Mouse (Mus musculus) Patski (cell line): Measurements from ENCODE around the gene Klc2. TPM values are rescaled to one million over a fixed set of nuclear protein-coding genes. Genes with fewer than 3 reads are reported as not detected.
"Not testable (repeated sequence)": the region's sequence is repeated elsewhere in the genome, so short reads cannot be mapped to it uniquely, and the experiment has no call there.

Source experiments
- ATAC-seq: fragments of 100-300 bp; one replicate; pipeline ENCODE4 v1.8.0; 2021
- CTCF ChIA-PET: fragments of 350-600 bp; sonication (Branson Sonifier 250); formaldehyde crosslinking; loops from one replicate; lab custom pipeline; 2022; ENCODE audit warnings: inconsistent platforms; lab: Charles Lee
- POLR2A ChIA-PET: fragments of 350-600 bp; sonication (Branson Sonifier 250); formaldehyde crosslinking; loops from one replicate; lab custom pipeline; 2022; ENCODE audit warnings: antibody characterized with exemption, inconsistent platforms; lab: Charles Lee
- DNase-seq: peaks from one replicate; pipeline ENCODE4 v3.0.0-alpha.2; 2011; ENCODE audit warnings: low read depth, low spot score
- H3K27me3 ChIP-seq: fragments of 371-371 bp; one replicate; pipeline ENCODE4 v1.5.1; 2021
- CTCF ChIP-seq: fragments of 100-300 bp; IDR thresholded peaks from one replicate; pipeline ENCODE4 v1.5.1; 2021
- in situ Hi-C: fragments of 300-500 bp; cut with MboI; formaldehyde crosslinking; loops from 3 replicates; pipeline ENCODE4 v1.11.1; 2018; ENCODE audit warnings: low pct_unique_long_range_greater_than_20kb, mixed read lengths
- polyA plus RNA-seq: library from polyadenylated mRNA; unstranded; gene quantifications from one replicate; pipeline ENCODE4 v1.2.3, GENCODE M21; 2021

Gene Klc2
- 84.0 TPM for polyA plus RNA-seq

DNA sequence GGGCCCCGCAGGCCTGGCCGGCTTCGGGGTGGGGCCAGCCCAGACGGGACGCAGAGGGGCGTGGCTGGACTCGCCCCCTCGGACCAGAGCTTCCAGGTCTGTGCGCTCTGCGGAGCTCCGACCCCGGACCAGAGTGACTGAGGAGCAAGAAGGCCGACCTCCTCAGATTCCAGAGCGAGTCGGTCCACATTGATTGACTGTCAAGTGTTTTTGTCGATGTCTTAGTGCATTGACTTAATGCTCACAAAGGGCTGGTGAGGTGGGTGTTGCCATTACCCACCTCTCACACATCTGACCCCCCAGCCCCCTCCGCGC, at the start of gene Klc2:
Gene Klc2, minus strand, starts transcription at position 177 of the 315 bp plus-strand sequence.
- in situ Hi-C loops = no loop called here
- DNase-seq (no peak), ATAC-seq (peak; percentile 85)
- ChIA-PET POLR2A (interaction anchor here (0.8 to 0.9 kb wide), 2 partner anchors 10 to 12 kb away, joined by 3 read pairs; partner anchors contain the start of gene Rab1b), CTCF (interaction anchor here (1.3 to 1.6 kb wide), 3 partner anchors 11 to 33 kb away, joined by 3 to 5 read pairs (median 5); no protein-coding TSS in a partner anchor)
- TF ChIP-seq CTCF = no peak
- H3K27me3 ChIP-seq = no peaks in the 10 kb centered on the region

DNA sequence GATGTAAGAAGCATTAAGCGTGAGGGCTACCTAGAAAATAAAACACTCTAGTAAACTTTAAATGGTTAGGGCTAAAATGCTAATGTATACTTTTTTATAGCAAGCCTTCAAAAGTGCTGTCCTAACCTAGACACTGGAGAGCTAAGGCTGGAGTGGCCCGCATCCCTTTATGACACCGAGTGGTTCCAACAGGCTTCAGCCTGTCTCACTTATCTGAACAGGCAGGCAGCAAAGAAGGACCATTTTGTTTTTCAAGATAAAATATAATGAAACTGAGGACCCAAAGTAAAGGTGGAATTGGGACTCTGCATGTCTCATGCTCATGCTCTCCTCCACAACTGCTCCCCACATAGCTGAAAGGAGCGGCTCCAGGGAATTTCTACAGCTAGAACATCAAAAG, 49.1 kb upstream of the Klc2 start:
- no peaks in the 10 kb centered on the region for H3K27me3 ChIP-seq
- no peak for DNase-seq
- TF ChIP-seq CTCF = no peak
- POLR2A ChIA-PET = no interaction called here
- no peak for ATAC-seq
- CTCF ChIA-PET = interaction anchor here (0.6 to 4.9 kb wide), 4 partner anchors 16 to 27 kb away, joined by 3 to 18 read pairs (median 6); no protein-coding TSS in a partner anchor
- in situ Hi-C loops = no loop called here

DNA sequence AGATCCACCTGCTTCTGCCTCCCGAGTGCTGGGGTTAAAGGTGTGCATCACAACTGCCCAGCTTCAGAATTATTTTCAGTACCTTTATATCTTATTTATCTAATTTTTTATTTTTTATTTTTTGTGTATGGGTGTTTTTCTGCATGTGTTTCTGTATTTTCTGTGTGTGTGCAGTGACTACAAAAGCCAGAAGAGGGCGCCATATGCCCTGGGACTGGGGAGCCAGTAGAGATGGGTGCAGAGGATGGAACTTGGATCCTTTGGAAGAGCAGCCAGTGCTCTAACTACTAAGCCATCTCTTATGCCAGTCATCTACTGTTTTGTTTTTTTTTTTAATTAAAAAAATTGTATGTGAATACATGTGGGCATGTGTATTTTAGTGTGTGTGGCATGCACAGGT, 46.0 kb upstream of the Klc2 start:
- DNase-seq = no peak

DNA sequence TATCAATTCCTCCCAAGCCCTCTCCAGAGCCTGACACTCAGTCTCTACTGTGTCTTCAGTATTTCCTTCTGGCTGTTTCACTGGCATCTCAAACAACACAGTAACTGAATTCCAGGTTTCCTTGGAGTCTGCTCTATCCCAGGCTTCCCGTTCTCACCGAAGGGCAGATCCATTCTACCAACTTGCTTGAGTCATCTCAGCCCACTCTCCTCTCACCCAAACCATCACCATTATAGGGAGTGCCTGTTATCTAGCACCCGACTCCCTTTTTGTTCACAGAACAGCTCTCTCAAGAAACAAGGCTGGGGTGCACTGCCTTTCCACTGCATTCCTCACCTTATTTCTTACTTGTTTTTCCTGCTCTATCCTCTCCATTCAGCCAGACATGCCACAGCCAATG, 43.6 kb upstream of the Klc2 start:
- no peaks in the 10 kb centered on the region for H3K27me3 ChIP-seq
- DNase-seq (no peak), ATAC-seq (no peak)
- POLR2A ChIA-PET = no interaction called here
- in situ Hi-C loops = no loop called here
- CTCF ChIA-PET = interaction anchor here (0.8 to 1.2 kb wide), 3 partner anchors 10 to 25 kb away, joined by 3 to 4 read pairs (median 3); no protein-coding TSS in a partner anchor
- TF ChIP-seq CTCF = no peak

More for the DNA sequence above, 46.0 kb upstream of the Klc2 start:
- CTCF ChIA-PET = interaction anchor here (1.5 to 4.9 kb wide), 5 partner anchors 9 to 20 kb away, joined by 4 to 18 read pairs (median 9); no protein-coding TSS in a partner anchor
- no peaks in the 10 kb centered on the region for H3K27me3 ChIP-seq
- no peak for ATAC-seq
- POLR2A ChIA-PET = interaction anchor here (1.5 kb wide), 1 partner anchor 27 kb away, joined by 3 read pairs; no protein-coding TSS in a partner anchor
- in situ Hi-C loops = no loop called here
- TF ChIP-seq CTCF = peak; percentile 82

DNA sequence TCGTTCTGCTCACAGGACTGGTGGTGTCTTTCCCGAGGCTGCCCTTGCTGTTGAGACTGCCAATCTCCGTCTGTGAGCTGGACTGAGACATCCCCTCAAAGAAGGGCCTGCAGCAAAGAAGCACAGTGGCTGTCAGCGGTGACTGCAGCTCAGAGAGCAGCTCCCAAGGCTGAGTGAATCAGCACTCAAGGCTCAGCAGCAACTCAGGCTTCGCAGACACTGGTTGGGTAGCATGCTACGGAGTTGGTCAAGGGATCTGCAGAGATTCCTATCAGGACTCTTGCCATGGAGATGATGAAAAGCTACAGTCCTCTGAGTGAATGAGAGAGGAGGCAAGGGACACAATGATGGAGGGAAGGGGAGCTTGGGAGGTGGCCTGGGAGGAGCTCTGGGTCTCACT, 33.9 kb upstream of the Klc2 start:
- ChIA-PET POLR2A (interaction anchor here (0.7 to 1.2 kb wide), 2 partner anchors 13 to 46 kb away, joined by 3 read pairs; no protein-coding TSS in a partner anchor), CTCF (interaction anchor here (0.9 to 3.5 kb wide), 12 partner anchors 10 to 124 kb away, joined by 3 to 28 read pairs (median 4); no protein-coding TSS in a partner anchor)
- in situ Hi-C loops = no loop called here
- no peaks in the 10 kb centered on the region for H3K27me3 ChIP-seq
- DNase-seq = no peak
- no peak for ATAC-seq
- TF ChIP-seq CTCF = no peak

DNA sequence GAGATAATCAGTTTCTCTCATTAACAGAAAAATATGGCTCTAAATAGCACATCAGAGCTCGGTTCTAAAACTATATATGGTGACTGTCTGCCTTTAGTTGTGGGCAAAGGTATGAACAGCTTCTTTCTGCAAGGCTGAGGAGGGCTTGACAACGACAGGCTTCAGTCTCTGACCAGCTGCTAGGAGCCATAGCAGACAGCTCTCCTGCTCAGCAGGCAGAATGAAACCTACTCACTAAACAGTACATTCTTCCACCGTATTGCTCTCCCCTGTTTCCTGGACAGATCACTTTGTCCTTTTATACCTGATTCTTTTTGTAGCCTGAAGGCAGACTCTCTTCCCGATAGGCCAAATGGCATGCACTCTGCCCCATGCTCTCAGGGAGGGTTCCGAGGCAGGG, 33.4 kb upstream of the Klc2 start:
- DNase-seq (no peak), ATAC-seq (no peak)
- no peaks in the 10 kb centered on the region for H3K27me3 ChIP-seq
- POLR2A ChIA-PET = interaction anchor here (0.7 to 1.2 kb wide), 2 partner anchors 13 to 46 kb away, joined by 3 read pairs; no protein-coding TSS in a partner anchor
- CTCF ChIA-PET = interaction anchor here (0.9 to 3.5 kb wide), 22 partner anchors 10 to 161 kb away, joined by 3 to 28 read pairs (median 4); partner anchors contain the start of gene Klc2
- in situ Hi-C loops = no loop called here
- no peak for TF ChIP-seq CTCF

DNA sequence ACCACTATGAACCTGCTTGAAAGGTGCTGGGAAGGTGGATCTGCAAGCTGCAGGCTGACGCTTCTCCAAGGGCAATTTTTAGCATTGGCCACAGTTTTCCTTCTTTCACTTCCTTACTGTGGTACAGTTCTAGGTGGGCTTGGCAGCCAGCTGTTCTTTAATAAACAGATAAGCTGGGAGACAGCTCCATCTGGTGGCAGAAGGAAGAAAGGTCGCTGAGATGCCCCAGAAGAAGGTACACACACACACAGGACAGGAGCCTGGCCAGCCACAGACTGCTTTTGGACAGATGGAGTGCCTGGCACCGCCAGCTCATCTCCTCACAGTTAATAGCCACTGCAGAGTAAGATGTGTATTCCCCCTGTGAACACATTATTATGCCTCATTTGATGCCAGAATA, 33.0 kb upstream of the Klc2 start:
- ATAC-seq = no peak
- DNase-seq = no peak
- TF ChIP-seq CTCF = peak; percentile 92
- no peaks in the 10 kb centered on the region for H3K27me3 ChIP-seq
- ChIA-PET CTCF (interaction anchor here (0.9 to 3.5 kb wide), 22 partner anchors 10 to 162 kb away, joined by 3 to 28 read pairs (median 4); partner anchors contain the start of gene Klc2), POLR2A (interaction anchor here (0.7 to 1.2 kb wide), 2 partner anchors 14 to 45 kb away, joined by 3 read pairs; no protein-coding TSS in a partner anchor)
- in situ Hi-C loops = no loop called here

DNA sequence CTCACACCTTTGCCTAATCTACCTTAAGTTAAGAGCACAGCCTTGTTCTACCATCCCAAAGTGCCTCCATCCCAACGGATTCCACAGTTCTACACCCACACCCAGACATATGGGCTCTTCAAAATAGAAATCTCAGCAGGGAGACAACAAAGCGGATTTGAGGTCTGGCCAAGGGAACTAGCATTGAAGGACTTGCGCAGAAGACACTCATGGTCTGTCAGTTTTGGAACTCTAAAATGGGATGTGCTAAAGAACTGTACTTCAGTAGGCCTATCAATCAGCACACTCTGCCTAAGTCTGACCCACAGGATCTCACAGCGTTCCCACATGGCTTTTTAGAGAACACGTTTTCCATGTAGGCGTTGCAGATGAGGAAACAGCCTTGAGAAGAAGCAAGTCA, 32.0 kb upstream of the Klc2 start:
- ATAC-seq (no peak), DNase-seq (no peak)
- TF ChIP-seq CTCF = no peak
- in situ Hi-C loops = no loop called here
- POLR2A ChIA-PET = interaction anchor here (0.5 kb wide), 1 partner anchor 635 kb away, joined by 3 read pairs; no protein-coding TSS in a partner anchor
- CTCF ChIA-PET = interaction anchor here (1.2 to 3.5 kb wide), 8 partner anchors 9 to 58 kb away, joined by 3 to 28 read pairs (median 8); no protein-coding TSS in a partner anchor
- H3K27me3 ChIP-seq = no peaks in the 10 kb centered on the region

DNA sequence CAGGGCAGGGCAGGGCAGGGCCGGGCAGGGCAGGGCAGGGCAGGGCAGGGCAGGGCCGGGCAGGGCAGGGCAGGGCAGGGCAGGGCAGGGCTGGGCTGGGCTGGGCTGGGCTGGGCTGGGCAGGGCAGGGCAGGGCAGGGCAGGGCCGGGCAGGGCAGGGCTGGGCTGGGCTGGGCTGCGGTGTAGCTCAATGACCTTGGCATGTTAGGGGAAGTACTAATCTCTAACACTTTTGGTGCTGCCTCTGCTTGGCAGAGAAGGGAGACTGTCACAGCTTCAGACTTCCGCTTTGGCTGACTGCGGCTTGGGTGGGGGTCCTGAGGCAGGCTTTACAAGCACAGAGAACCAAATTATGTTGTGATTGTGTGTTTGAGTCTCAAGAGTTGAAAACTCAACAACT, 30.7 kb upstream of the Klc2 start:
- H3K27me3 ChIP-seq, DNase-seq, in situ Hi-C loops, POLR2A ChIA-PET, ATAC-seq: not testable (repeated sequence)
- CTCF ChIA-PET = interaction anchor here (1.2 kb wide), 1 partner anchor 8 kb away, joined by 5 read pairs; no protein-coding TSS in a partner anchor

DNA sequence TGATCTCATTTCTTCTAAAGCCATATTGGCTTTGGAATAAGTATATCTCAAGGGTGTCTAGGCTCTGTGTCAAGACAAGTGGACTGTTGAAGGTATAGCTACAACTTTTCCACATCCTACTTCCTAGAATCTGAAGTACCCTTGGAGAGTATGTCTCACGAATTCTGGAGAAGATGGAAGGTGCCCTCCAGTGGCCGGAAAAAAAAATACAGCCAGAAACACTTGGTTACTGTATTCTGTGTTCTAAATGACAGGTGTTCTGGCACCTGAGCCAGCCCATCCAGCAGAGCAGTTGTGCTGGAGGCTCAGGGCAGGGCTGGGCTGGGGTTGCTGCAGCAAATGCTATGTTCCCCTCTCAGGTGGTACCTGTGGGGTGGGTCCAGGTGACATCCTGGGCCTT, 21.3 kb upstream of the Klc2 start:
- in situ Hi-C loops = loop anchor here (5.0 kb wide), 1 partner anchor 47 kb away; no protein-coding TSS in a partner anchor
- DNase-seq (no peak), ATAC-seq (no peak)
- ChIA-PET CTCF (interaction anchor here (0.8 to 4.8 kb wide), 9 partner anchors 10 to 50 kb away, joined by 3 to 28 read pairs (median 6); no protein-coding TSS in a partner anchor), POLR2A (no interaction called here)
- no peaks in the 10 kb centered on the region for H3K27me3 ChIP-seq
- TF ChIP-seq CTCF = no peak

DNA sequence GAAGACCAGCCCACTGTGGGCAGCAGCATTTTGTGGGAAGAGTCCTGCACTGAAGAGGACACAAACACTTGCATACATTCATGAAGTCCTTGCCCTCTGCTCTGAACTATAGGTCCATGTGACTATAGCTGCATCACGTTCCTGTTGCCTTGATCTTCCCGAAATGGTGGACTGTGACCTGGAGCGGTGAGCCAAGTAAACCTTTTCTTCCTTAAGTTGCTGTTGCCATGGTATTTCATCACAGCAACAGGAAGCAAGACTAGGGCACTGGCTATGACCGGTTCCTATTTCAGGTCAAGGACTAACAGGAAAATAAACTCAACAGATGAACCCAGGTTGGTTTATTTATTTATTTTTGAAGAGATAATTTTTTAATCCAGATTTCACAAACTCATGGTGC, 12.9 kb upstream of the Klc2 start:
- ChIA-PET CTCF (interaction anchor here (1.2 kb wide), 1 partner anchor 13 kb away, joined by 3 read pairs; no protein-coding TSS in a partner anchor), POLR2A (no interaction called here)
- TF ChIP-seq CTCF = no peak
- DNase-seq = no peak
- ATAC-seq = no peak
- peaks cover 8% of the 10 kb centered on the region for H3K27me3 ChIP-seq
- in situ Hi-C loops = no loop called here
